Mouse (Mus musculus): ENCODE measurements around the gene Cirbp.
A peak's percentile ranks its signal among the peaks of the same experiment; 100 is the strongest.
"Not testable (repeated sequence)": the region's sequence is repeated elsewhere in the genome, so short reads cannot be mapped to it uniquely, and the experiment has no call there.

Gene Cirbp

DNA sequence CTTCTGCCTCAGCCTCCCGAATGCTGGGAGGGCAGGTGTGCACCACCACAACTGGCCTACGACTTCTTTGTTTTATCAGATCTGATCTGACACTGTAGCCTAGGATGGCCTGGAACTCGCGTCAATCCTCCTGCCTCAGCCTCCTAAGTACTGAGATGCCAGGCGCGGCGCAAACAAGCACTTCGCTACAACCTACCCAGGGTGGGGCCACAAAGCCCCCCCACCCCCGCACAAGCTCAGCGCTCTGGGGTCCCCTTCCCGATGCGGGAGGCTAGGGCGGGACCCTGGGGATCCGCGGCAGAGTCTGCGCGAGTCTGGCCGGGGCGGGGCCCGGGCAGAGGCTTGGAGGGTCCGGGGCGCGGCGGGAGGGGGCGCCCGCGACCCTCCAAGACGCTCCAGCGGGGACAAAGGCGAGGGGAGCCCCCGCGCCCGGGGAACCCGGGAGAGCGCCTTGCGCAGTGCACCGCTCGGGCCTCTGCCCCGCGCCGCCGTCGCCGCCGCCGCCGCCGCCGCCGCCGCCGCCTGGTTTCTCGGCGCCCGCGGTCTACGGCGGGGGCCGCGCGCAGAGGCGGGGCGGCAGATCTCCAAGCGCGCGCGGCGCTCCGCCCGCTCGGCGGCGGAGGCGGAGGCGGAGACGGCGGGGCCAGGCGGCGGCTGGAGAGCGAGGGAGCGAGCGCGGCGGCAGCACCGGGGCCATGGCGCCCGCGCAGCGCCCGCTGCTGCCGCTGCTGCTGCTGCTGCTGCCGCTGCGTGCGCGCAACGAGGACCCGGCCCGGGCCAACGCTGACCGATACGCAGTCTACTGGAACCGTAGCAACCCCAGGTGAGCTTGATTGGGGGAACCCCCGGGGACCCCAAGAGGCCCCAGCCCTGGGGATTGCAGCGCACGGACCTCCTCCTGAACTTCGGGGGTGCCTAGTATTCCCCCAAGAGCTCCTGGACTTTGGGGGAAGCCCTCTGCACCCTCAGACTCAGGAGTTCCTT lies 13.6 kb downstream of the Cirbp start, which contains the start of gene Efna2:
TSS of gene Efna2 (plus strand) at position 415 of the 984 bp plus-strand sequence.
- DNase-seq (ENCODE audit: low spot score): peak; percentile 51

DNA sequence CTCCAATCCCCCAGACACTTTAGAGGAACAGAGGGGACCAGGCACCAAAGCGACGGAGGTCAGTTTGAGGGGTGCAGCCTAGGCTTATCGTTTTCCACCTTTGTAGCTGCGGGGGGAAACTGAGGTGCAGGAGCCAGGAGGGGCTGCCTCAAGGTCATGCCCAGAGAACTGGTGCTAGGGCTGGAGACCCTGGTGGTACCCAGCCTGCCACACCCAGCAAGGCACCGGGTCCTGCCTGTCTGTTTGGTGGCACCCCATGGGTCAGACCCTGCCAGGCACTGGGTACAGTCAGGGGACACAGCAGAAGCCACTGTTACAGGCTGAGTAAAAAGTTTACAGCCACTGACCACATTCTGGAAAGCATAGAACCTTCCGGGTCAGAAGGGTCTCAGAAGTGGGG lies 14.5 kb downstream of the Cirbp start:
- DNase-seq (ENCODE audit: low spot score): no peak

DNA sequence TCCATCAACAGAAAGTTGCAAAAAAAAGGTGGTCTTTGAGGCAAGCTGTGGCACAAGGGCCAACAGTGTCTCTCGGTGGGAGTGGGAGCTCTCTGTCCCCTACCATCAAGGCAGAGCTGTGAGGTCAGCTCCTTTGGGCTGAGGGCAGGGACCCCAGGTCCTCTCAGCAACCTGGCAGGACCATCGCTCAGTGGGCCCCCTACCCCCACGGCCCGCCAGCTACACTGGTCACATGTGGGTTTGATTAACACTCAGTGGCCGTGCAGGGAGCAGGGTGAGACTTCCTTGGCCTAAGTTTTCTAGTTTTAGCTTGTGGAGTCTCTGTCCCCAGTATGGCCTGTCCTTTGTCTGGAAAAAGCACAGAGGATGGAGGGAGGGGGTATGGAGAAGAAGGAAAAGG lies 15.0 kb downstream of the Cirbp start:
- no peak for DNase-seq (ENCODE audit: low spot score)

DNA sequence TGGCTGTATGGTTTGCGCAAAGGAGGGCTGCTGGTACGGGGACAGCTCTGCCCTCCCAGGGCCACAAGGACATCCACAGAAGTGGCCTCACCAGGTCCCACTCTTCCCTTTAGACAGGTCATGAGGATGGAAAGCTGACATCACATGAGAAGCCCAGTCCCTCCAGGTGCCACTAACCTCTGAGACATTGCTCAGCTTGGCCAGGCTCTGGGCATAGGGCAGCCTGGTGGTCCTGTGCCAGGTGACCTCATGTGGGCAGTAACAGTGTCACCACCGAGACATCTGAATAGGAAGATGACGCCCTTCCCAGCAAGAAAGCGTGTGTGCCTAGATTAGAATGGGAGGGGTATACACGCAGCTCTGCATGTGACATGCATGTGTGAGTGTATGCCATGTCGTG lies 16.8 kb downstream of the Cirbp start:
- DNase-seq (ENCODE audit: low spot score): no peak

DNA sequence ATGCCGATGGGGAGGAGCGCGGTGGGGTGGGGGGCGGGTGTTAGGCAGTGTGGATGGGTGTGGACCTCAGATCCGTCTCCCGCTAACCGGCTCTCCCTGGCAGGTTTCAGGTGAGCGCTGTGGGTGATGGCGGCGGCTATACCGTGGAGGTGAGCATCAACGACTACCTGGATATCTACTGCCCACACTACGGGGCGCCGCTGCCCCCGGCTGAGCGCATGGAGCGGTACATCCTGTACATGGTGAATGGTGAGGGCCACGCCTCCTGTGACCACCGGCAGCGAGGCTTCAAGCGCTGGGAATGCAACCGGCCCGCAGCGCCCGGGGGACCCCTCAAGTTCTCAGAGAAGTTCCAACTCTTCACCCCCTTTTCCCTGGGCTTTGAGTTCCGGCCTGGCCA lies 20.9 kb downstream of the Cirbp start:
- DNase-seq (ENCODE audit: low spot score): no peak

DNA sequence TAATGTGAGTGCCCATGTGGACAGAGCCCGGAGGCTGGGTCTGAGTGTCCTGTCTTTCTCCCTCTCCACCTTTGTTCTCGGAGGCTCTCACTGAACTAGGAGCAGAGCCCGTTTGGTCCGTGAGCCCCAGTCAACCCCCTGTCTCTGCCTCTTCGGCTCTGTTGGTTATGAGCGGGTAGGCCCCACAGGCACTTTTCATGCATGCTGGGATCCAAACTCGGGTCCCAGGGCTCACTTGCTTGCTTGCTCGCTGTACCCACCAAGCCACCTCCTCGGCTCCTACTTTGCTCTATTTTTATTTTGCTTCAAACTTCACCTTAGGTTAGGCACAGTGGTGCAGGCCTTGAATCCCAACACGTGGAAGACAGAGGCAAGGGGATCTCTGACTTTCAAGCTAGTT lies 22.0 kb downstream of the Cirbp start:
- no peak for DNase-seq (ENCODE audit: low spot score)

DNA sequence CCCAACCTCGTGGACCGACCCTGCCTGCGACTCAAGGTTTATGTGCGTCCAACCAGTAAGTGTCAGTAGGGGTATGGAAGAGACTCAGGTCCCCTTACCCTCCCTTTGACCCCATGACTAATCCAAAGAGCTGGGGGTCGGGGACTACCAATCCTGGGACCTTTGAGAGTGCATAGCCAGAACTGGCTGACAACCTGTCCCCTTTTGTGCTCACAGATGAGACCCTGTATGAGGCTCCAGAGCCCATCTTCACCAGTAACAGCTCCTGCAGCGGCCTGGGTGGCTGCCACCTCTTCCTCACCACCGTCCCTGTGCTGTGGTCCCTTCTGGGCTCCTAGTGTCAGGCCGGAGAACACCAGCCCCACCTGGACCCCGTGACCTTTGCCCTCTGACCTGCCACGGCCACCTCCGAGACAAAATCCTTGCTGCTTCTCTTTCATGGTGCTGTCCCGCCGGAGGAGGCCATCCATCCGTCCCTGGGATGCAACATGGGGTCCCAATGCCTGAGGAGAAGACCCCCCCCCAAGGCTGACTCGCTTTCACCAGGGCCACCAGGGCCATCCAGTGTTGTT lies 22.8 kb downstream of the Cirbp start:
- no peak for DNase-seq (ENCODE audit: low spot score)

DNA sequence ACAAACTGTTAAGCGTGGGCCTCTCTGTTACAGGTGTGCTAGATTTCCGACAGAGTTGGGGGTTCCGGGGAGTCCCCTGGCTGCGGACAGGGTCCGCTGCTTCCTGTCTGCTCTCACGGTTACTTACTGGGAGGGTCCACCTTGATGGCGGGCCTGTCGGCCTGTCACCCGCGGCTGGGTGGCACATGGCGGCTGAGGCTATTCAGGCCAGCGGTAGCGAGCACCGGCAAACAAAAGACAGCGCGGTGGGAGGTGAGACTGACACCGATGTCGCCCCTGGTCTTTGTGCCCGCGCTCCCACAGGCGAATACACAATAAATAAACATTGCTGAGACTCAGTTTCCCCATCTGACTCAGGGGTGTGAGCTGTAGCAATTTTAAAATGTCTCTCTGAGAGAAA lies 24.2 kb downstream of the Cirbp start:
- DNase-seq (ENCODE audit: low spot score): no peak

DNA sequence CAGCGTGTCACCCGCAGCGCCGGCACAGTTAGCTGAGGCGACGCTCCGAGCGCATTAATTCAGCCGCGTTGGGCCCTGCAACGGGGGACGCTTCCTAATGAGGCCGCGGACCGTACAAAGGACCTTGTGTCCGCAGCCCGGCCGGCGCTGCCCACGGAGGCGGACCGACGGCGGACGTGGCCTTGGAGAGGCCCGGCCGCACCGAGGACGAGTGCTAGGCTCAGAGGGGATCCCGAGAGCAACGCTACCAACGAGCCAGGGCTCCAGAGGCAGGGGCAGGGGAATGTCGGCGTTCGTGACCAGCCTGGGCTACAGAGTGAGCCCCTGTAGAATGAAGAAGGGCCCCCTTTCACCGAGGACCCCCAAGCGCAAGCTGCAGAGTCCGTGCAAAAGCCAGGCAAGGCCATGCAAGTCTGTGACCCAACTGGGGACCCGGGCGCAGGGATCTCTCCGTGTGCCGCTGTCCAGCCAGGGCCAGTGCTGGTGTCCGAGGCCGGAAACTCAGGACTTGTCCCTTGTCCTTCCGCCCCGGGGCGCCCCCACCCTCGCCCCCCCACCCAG lies 24.8 kb downstream of the Cirbp start:
- DNase-seq (ENCODE audit: low spot score): no peak

DNA sequence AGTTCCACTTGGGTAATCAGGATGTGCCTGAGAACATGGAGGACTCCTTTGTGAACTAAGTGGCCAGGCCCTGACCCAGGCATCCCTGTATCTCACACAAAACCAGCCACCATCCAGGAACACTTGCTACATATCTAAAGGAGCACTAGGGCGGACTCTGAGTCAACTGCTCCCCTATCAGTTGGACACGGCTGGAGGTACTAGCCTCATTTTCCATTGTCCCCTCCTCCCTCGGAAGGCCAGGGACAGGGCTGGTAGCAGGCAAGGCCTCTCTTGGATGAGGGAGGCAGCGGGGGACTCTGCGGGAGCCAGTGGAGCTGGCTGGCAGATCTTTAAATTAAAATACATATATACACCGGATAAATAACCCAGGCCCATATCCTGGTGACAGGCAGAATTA lies 28.2 kb downstream of the Cirbp start:
- DNase-seq (ENCODE audit: low spot score): no peak

DNA sequence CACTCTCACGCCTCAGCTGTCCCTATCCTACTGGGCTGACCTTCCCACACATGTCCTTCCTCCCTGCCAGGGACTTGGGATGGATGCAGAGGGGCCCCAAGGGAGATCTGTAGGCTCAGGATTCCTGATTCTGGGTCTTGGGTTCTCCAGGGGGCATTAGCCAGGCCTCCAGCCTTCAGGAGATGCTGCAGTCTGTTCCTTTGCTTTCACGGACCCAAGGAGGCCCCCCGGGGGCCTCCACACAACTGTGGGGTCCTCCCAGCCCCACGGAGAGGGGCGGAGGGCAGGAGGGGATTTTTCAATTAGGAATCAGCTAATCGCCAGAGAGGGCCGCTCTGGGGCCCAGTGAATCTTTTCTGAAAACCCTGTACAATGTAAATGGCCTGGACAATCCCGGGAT lies 28.7 kb downstream of the Cirbp start:
- no peak for DNase-seq (ENCODE audit: low spot score)

DNA sequence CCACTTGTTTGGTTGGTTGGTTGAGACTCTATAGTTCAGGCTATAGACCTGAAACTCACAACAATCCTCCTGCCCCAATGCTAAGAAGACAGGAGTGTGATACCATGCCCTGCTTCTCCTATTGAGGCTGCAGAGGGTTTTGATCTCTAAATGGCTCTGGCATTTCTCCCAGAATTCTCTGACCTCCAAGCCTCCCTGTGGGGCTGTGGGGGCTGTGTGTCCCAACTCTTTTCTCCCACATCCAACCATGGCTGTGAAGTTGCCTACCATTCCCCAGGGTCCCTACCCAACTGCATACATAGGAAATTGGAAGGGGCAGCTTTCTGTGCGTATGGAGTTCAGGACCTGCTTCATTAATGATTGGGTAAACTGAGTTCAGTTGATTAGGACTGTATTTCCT lies 30.4 kb downstream of the Cirbp start:
- DNase-seq (ENCODE audit: low spot score): no peak

DNA sequence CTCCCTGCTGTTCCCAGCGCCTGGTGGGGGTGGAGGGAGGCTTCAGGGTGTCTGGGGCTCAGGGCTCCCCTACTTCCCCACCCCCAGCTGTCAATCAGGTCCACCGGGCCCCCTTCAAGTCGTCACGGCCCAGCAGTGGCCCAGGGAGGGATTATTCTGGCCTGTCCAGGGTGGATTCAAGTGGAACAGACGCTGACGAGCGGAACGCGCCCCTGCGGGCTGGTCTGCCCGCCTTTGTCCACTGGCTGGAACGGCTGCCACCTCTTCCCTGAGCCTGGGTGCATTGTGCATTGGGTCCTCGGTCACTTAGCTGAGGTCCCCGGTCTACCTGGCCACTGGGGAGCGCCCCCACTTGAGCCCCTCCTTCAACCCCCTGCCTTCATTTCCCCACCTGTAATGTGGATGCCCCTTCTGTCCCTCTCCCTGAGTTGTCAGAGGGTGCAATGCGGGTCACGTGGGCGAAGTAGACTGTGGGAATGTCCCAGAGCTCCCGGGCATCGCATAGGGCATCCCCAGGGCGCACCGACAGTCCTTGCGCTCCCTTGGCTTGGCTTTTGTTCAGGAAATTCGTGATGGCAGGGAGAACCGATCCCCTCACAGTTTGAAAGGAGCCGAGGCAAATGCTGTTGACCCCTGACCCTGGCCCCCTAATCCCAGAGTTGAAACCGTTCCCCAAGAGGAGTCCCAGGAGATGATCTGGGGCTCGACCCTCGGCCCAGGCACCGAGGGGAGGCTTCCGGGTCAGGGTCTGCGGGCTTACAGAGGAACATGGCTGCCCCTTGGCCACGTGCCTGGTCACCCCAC lies 31.2 kb downstream of the Cirbp start:
- DNase-seq (ENCODE audit: low spot score): no peak

DNA sequence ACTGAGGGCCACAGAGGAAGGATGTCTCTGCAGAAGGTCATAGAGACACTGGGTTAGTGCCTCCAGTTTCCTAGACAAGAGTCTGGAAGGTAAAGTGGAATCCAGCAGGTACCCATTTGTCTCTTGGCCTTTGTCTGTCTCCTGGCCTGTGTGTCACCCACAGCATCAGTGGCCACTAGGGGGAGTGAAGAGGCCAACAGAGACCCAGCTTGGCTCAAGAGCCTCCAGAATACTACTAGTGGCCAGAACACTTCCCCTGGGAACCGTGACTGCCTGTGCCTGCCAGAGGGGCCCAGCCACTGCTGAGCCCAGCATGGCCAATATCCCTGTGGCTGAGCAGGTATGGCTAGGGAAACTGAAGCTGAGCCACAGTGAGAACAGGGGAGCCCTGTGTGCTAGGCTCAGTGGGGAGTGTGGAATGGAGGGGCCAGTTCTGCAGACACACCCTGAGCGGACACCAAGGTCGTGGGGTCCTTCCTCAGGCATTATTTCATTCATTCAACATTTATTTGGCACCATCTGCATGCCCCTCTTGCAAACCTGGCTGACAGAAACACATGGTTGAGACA lies 33.7 kb downstream of the Cirbp start:
- DNase-seq (ENCODE audit: low spot score): peak; percentile 85

DNA sequence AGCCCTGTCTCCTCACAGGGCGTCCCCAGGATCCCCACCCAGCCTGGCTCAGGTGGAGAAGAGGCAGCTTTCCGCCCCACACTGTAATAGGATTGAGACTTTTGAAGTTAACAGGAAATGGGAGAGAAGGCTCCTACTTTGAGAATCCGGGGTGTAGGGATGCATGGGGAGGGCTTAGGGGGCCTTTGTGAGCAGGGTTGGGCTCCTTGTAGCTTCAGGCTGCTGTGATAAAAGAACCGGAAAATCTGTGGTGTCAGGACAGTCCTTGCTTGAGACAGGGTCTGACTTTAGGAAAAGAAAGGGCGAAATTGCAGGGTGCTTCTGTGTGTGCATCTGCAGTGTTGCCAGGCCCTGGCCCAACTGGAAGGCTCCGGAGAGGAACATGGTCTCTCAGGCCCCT lies 34.7 kb downstream of the Cirbp start:
- no peak for DNase-seq (ENCODE audit: low spot score)

DNA sequence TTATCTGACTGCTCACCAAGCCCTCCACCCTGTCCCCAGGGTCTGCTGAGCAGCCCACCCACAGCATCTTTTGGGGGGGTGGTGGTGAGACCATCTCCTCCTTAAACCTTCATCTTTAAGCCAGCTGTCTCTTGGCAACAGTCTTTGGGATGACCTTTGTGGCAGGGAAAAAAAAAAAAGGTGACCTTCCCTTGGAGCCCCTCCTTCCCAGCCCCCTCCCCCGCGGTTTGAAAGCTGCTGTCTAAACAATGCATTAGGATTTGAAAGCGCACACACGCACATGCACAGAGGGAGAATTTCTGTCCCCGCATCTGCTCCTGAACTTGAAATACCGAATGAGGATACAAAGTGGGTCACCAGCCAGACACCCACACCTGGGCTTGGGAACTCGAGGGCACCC lies 38.3 kb downstream of the Cirbp start:
- no peak for DNase-seq (ENCODE audit: low spot score)

DNA sequence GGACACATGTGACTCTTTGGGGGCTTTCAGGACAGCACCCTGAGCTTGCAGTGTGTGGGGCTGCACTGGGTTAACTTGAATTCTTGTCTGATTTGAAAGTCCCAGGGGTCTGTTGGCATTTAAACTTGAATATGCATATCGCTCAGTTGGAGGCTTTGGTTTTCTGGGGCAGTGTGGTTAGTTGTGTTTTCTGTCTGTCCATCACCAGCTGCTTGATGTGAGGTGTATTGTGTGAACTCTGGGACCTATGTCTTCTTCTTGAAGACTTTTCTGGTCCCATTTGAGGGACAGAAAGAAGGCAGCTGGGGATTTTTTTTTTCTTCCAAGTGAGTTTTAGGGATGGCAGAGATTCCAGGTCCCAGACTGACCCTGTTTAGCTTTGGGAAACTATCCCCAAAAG lies 41.4 kb downstream of the Cirbp start:
- DNase-seq (ENCODE audit: low spot score): no peak

DNA sequence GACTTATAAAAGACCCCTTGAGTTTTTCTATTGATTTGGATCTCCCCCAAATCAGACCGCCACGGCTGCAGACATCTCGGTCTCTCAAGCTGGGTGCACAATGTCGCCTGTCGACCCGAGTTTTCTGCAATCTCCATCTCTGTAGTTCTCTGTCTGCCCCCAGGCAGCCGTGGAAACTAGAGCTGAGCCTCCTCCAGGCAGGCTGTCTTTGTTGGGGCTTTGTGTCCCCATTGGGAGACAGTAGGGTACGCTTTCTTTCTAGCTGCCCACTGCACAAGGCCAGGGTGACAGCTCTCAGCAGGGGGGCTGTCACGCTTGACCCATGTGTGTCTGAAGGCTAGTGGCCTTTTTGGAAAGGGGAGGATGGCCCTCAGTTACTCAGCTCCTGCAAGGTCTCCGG lies 41.9 kb downstream of the Cirbp start:
- no peak for DNase-seq (ENCODE audit: low spot score)

DNA sequence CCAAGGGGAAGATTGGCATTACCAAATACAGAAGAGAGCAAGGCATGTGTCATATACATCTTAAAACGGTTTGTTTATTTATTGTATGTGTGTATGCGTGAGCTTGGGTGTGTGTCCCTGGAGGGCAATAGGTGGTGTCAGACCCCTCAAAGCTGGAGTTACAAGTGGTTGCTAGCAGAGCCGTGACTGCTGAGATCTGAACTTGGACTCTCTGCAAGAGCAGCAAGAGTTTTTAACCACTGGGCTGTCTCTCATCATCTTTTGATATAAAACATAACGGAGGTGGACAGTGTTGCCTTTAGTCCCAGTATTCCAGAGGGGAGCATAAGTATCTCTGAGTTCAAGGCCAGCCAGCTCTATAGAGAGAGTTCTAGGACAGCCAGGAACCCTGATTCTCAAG lies 42.5 kb downstream of the Cirbp start:
- DNase-seq (ENCODE audit: low spot score): no peak

DNA sequence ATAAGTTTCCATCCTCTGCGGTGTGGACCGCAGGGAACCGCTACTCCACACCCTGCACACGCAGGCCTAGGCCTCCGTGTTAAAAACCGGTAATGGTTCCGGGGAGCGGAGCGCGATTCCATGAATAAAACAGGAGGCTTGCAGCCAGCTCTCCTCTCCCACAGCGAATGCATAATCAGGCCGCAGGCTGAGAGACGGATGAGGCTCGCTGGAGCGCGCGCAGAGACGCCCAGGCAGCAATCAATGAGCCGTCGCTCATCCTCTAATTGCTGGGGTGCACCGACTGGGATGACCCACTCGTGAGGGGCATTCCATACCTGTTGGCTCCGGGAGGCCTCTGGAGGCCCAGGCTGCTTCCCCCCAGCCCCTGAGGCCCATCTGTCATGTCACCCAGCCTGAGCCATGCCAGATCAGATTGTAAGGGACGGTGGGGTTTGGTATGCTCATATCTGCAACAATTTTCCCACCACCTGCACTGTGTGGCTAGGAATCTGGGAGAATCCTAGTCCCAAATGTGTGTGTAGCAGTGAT lies 43.1 kb downstream of the Cirbp start:
- DNase-seq (ENCODE audit: low spot score): no peak

DNA sequence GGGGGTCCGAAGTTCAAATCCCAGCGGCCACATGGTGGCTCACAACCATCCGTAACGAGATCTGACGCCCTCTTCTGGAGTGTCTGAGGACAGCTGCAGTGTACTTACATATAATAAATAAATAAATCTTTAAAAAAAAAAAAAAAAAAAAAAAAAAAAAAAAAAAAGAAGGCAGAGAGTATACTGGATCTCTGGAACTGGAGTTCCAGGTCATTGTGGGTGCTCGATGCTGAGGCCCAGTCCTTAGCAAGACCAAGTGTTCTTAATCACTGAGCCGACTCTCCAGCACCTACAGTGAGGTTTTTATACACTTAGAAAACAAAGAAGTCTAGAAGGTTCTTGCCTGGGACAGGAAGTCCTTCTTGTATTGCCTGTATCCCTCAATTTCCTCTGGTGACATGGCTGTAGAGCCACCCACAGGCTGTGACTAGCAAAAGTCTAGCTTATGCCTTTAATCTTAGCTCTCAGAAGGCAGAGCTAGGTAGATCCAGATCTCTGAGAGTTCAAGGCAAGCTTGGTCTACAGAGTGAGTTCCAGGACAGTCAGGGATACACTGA lies 45.8 kb downstream of the Cirbp start:
- DNase-seq (ENCODE audit: low spot score): not testable (repeated sequence)
